Comparison of ENCODE assay signal across 18 mouse cellular contexts in genomic region chr6:117079500-117079899, GRCm38 (mm10).
"Had no signal": no experiment of that assay in that cellular context is flagged by ENCODE, and none has a peak within 500 bp of the region (broad histone marks: within the 10 kb centered on the region; RNA-seq: fewer than 3 reads in every experiment).

No protein-coding gene starts in this region.

- ATAC-seq: midbrain, embryonic 16.5 days had no signal

- H3K4me1 ChIP-seq: midbrain, embryonic 10.5 days; midbrain, embryonic 12.5 days had no signal

- H3K4me3 ChIP-seq: midbrain, embryonic 10.5 days; midbrain, embryonic 12.5 days; myocyte; neural tube, embryonic 13.5 days had no signal

- H3K27ac ChIP-seq: midbrain, embryonic 10.5 days; midbrain, embryonic 12.5 days; neural tube, embryonic 13.5 days had no signal

- H3K27me3 ChIP-seq: midbrain, embryonic 12.5 days had no signal

- H3K4me2 ChIP-seq: lung, embryonic 14.5 days; midbrain, embryonic 12.5 days; neural tube, embryonic 13.5 days had no signal

- H3K36me3 ChIP-seq: midbrain, embryonic 10.5 days; midbrain, embryonic 12.5 days; neural tube, embryonic 13.5 days had no signal

- H3K9me3 ChIP-seq: midbrain, embryonic 10.5 days; midbrain, embryonic 12.5 days; neural tube, embryonic 13.5 days had no signal

- DNase-seq: lung, adult 18-20 months; lung, embryonic 14.5 days; lung, postnatal 10 days; lung, postnatal 4 days; midbrain, embryonic 14.5 days; retina, postnatal 1 day; right cerebral cortex, adult 18-20 months; right cerebral cortex, postnatal 25 days; right cerebral cortex, postnatal 4 days; spleen, adult 18-20 months; thymus, adult 18-20 months; thymus, postnatal 14 days; thymus, postnatal 36 days had no signal

- H3K9ac ChIP-seq: lung, embryonic 14.5 days; midbrain, embryonic 12.5 days; neural tube, embryonic 13.5 days had no signal
